Mouse (Mus musculus): ENCODE results near the gene Mn1. TPM values are rescaled to one million over a fixed set of nuclear protein-coding genes. Genes with fewer than 3 reads are reported as not detected.
A peak's percentile ranks its signal among the peaks of the same experiment; 100 is the strongest.

Mn1 gene
- polyA plus RNA-seq, 1 experiment from 2014 or later: 1.7 TPM

GRCm38 (mm10) chr5:111417378-111418131 lies 393 bp downstream of the Mn1 start:
- Histone ChIP-seq H3K4me1 (ENCODE audit: control insufficient read depth, low read depth, low read length) (peaks cover 5% of the 10 kb centered on the region; the same call in 1 of the 2 replicates), H3K27me3 (ENCODE audit: control insufficient read depth, insufficient read depth, low read depth, low read length) (peaks cover 79% of the 10 kb centered on the region), H3K4me3 (ENCODE audit: low read depth, low read length) (peak overlapping the region; percentile 63), H3K27ac (ENCODE audit: low read length) (no peak overlapping the region), H3K4me2 (ENCODE audit: low read depth, low read length) (peak overlapping the region; percentile 67), H3K36me3 (ENCODE audit: control insufficient read depth, insufficient read depth) (no peaks in the 10 kb centered on the region), H3K9me3 (replicated peaks; ENCODE audit: control insufficient read depth, low read length) (no peaks in the 10 kb centered on the region), H3K9ac (ENCODE audit: low read depth, low read length) (peak overlapping the region; percentile 55)
- under 1% methylated on average over 89 of the region's 105 CpGs for WGBS (ENCODE audit: insufficient replicate concordance)
- ATAC-seq (ENCODE audit: low read depth): peak; percentile 33; the same call in 1 of the 2 replicates

- H3K4me2 ChIP-seq (ENCODE audit: low read depth, low read length): peak overlapping the region; percentile 67
- H3K9ac ChIP-seq (ENCODE audit: low read depth, low read length): no peak overlapping the region
- peak overlapping the region; percentile 63 for H3K4me3 ChIP-seq (ENCODE audit: low read depth, low read length)
- H3K9me3 ChIP-seq (replicated peaks; ENCODE audit: control insufficient read depth, low read length): no peaks in the 10 kb centered on the region
- ATAC-seq (ENCODE audit: low read depth): peak; percentile 17; the same call in 1 of the 2 replicates
- no peaks in the 10 kb centered on the region for H3K36me3 ChIP-seq (ENCODE audit: control insufficient read depth, insufficient read depth)
- H3K4me1 ChIP-seq (ENCODE audit: control insufficient read depth, low read depth, low read length): peaks cover 5% of the 10 kb centered on the region; the same call in 1 of the 2 replicates
- 2% methylated on average over 63 of the region's 63 CpGs for WGBS (ENCODE audit: insufficient replicate concordance)
- H3K27ac ChIP-seq (ENCODE audit: low read length): no peak overlapping the region
- H3K27me3 ChIP-seq (ENCODE audit: control insufficient read depth, insufficient read depth, low read depth, low read length): peaks cover 79% of the 10 kb centered on the region
Observed at GRCm38 (mm10) chr5:111418202-111419120, 1.3 kb downstream of the Mn1 start.

GRCm38 (mm10) chr5:111419121-111419881 lies 2.1 kb downstream of the Mn1 start:
- no peaks in the 10 kb centered on the region for H3K9me3 ChIP-seq (replicated peaks; ENCODE audit: control insufficient read depth, low read length)
- no peak overlapping the region for H3K9ac ChIP-seq (ENCODE audit: low read depth, low read length)
- H3K36me3 ChIP-seq (ENCODE audit: control insufficient read depth, insufficient read depth): no peaks in the 10 kb centered on the region
- peaks cover 75% of the 10 kb centered on the region for H3K27me3 ChIP-seq (ENCODE audit: control insufficient read depth, insufficient read depth, low read depth, low read length)
- H3K27ac ChIP-seq (ENCODE audit: low read length): no peak overlapping the region
- H3K4me1 ChIP-seq (ENCODE audit: control insufficient read depth, low read depth, low read length): peaks cover 5% of the 10 kb centered on the region; the same call in 1 of the 2 replicates
- no peak for ATAC-seq (ENCODE audit: low read depth)
- peak overlapping the region; percentile 67 for H3K4me2 ChIP-seq (ENCODE audit: low read depth, low read length)
- 13% methylated on average over 42 of the region's 42 CpGs for WGBS (ENCODE audit: insufficient replicate concordance)
- peak overlapping the region; percentile 63 for H3K4me3 ChIP-seq (ENCODE audit: low read depth, low read length)

GRCm38 (mm10) chr5:111420011-111420691 lies 3.0 kb downstream of the Mn1 start:
- Histone ChIP-seq H3K4me1 (ENCODE audit: control insufficient read depth, low read depth, low read length) (peaks cover 5% of the 10 kb centered on the region; the same call in 1 of the 2 replicates), H3K9ac (ENCODE audit: low read depth, low read length) (no peak overlapping the region; the same call in 1 of the 2 replicates), H3K4me2 (ENCODE audit: low read depth, low read length) (peak overlapping the region; percentile 67; the same call in 1 of the 2 replicates), H3K9me3 (replicated peaks; ENCODE audit: control insufficient read depth, low read length) (no peaks in the 10 kb centered on the region), H3K36me3 (ENCODE audit: control insufficient read depth, insufficient read depth) (no peaks in the 10 kb centered on the region), H3K4me3 (ENCODE audit: low read depth, low read length) (peak overlapping the region; percentile 21), H3K27me3 (ENCODE audit: control insufficient read depth, insufficient read depth, low read depth, low read length) (peaks cover 69% of the 10 kb centered on the region), H3K27ac (ENCODE audit: low read length) (no peak overlapping the region)
- WGBS (ENCODE audit: insufficient replicate concordance): 6% methylated on average over 56 of the region's 56 CpGs
- ATAC-seq (ENCODE audit: low read depth): no peak

DNA sequence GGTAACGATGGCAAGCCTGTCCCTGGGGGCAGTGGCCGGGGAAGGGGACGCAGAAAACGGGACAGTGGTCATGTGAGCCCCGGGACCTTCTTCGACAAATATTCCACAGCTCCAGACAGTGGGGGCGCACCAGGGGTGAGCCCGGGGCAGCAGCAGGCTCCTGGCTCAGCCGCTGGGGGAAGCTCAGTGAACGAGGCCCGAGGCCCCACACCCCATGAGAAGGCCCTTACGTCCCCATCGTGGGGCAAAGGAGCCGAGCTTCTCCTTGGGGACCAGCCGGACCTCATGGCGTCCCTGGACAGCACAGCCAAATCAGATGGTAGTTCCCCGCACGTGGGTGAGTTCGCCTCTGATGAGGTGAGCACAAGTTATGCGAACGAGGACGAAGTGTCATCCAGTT lies 3.7 kb downstream of the Mn1 start:
- no peak for ATAC-seq (ENCODE audit: low read depth)
- 54% methylated on average over 22 of the region's 22 CpGs for WGBS (ENCODE audit: insufficient replicate concordance)
- peaks cover 5% of the 10 kb centered on the region; the same call in 1 of the 2 replicates for H3K4me1 ChIP-seq (ENCODE audit: control insufficient read depth, low read depth, low read length)
- no peak overlapping the region for H3K9ac ChIP-seq (ENCODE audit: low read depth, low read length)
- H3K4me2 ChIP-seq (ENCODE audit: low read depth, low read length): no peak overlapping the region
- no peaks in the 10 kb centered on the region for H3K9me3 ChIP-seq (replicated peaks; ENCODE audit: control insufficient read depth, low read length)
- peaks cover 62% of the 10 kb centered on the region for H3K27me3 ChIP-seq (ENCODE audit: control insufficient read depth, insufficient read depth, low read depth, low read length)
- no peak overlapping the region for H3K4me3 ChIP-seq (ENCODE audit: low read depth, low read length)
- no peak overlapping the region for H3K27ac ChIP-seq (ENCODE audit: low read length)
- H3K36me3 ChIP-seq (ENCODE audit: control insufficient read depth, insufficient read depth): no peaks in the 10 kb centered on the region

GRCm38 (mm10) chr5:111421424-111421823 lies 4.3 kb downstream of the Mn1 start:
- Histone ChIP-seq H3K27me3 (ENCODE audit: control insufficient read depth, insufficient read depth, low read depth, low read length) (peaks cover 57% of the 10 kb centered on the region), H3K9me3 (replicated peaks; ENCODE audit: control insufficient read depth, low read length) (no peaks in the 10 kb centered on the region), H3K4me1 (ENCODE audit: control insufficient read depth, low read depth, low read length) (peaks cover 5% of the 10 kb centered on the region; the same call in 1 of the 2 replicates), H3K36me3 (ENCODE audit: control insufficient read depth, insufficient read depth) (no peaks in the 10 kb centered on the region), H3K9ac (ENCODE audit: low read depth, low read length) (no peak overlapping the region), H3K27ac (ENCODE audit: low read length) (no peak overlapping the region), H3K4me3 (ENCODE audit: low read depth, low read length) (no peak overlapping the region), H3K4me2 (ENCODE audit: low read depth, low read length) (no peak overlapping the region)
- ATAC-seq (ENCODE audit: low read depth): no peak
- WGBS (ENCODE audit: insufficient replicate concordance): 75% methylated on average over 15 of the region's 15 CpGs

GRCm38 (mm10) chr5:111422058-111422800 lies 5.1 kb downstream of the Mn1 start:
- Histone ChIP-seq H3K4me2 (ENCODE audit: low read depth, low read length) (no peak overlapping the region), H3K4me3 (ENCODE audit: low read depth, low read length) (no peak overlapping the region), H3K27me3 (ENCODE audit: control insufficient read depth, insufficient read depth, low read depth, low read length) (peaks cover 48% of the 10 kb centered on the region), H3K9me3 (replicated peaks; ENCODE audit: control insufficient read depth, low read length) (no peaks in the 10 kb centered on the region), H3K36me3 (ENCODE audit: control insufficient read depth, insufficient read depth) (no peaks in the 10 kb centered on the region), H3K9ac (ENCODE audit: low read depth, low read length) (no peak overlapping the region), H3K27ac (ENCODE audit: low read length) (no peak overlapping the region), H3K4me1 (ENCODE audit: control insufficient read depth, low read depth, low read length) (peaks cover 5% of the 10 kb centered on the region; the same call in 1 of the 2 replicates)
- 62% methylated on average over 8 of the region's 8 CpGs for WGBS (ENCODE audit: insufficient replicate concordance)
- ATAC-seq (ENCODE audit: low read depth): no peak

Measured in liver, embryonic 16.5 days (tissue).